Mouse (Mus musculus) spleen, postnatal 14 days (tissue): ENCODE measurements around the gene Pak4.
"Not testable (repeated sequence)": the region's sequence is repeated elsewhere in the genome, so short reads cannot be mapped to it uniquely, and the experiment has no call there.

Source experiments
- DNase-seq, 2 experiments: peaks; one replicate each; pipeline ENCODE4 v3.0.0; 2021 to 2022; ENCODE audit warnings: low spot score in 2 of 2

Gene Pak4

GRCm38 (mm10) chr7:28597642-28598446, at the start of gene Pak4, which contains the start of gene Samd4b:
TSS of gene Pak4 (minus strand) at chr7:28598185.
TSS of gene Samd4b (minus strand) at chr7:28598144.
- DNase-seq = peak; percentile 99 to 100

GRCm38 (mm10) chr7:28647016-28647415, 49.0 kb upstream of the Pak4 start:
- DNase-seq = no peak

- no peak for DNase-seq
Observed at GRCm38 (mm10) chr7:28645947-28646475, 48.0 kb upstream of the Pak4 start.

GRCm38 (mm10) chr7:28645366-28645765, 47.4 kb upstream of the Pak4 start:
- no peak for DNase-seq

- no peak for DNase-seq
Observed at GRCm38 (mm10) chr7:28641546-28641945, 43.6 kb upstream of the Pak4 start.

- no peak for DNase-seq
Observed at GRCm38 (mm10) chr7:28637511-28637910, 39.5 kb upstream of the Pak4 start.

GRCm38 (mm10) chr7:28634128-28634527, 36.1 kb upstream of the Pak4 start:
- DNase-seq = no peak

GRCm38 (mm10) chr7:28631073-28631472, 33.1 kb upstream of the Pak4 start, which contains the start of gene Acp7:
TSS of gene Acp7 (minus strand) at chr7:28631332.
- no peak for DNase-seq

- no peak for DNase-seq
Observed at GRCm38 (mm10) chr7:28624791-28625190, 26.8 kb upstream of the Pak4 start.

- DNase-seq = no peak
Observed at GRCm38 (mm10) chr7:28619098-28619715, 21.2 kb upstream of the Pak4 start.

- no peak for DNase-seq
Observed at GRCm38 (mm10) chr7:28605951-28606350, 8.0 kb upstream of the Pak4 start.

- DNase-seq = not testable (repeated sequence)
Observed at GRCm38 (mm10) chr7:28603788-28604187, 5.8 kb upstream of the Pak4 start.

GRCm38 (mm10) chr7:28603136-28603535, 5.2 kb upstream of the Pak4 start:
- DNase-seq = no peak

GRCm38 (mm10) chr7:28601668-28602067, 3.7 kb upstream of the Pak4 start:
- peak in 1 of 2 experiments; percentile 52 for DNase-seq

- DNase-seq = peak; percentile 39 to 63
Observed at GRCm38 (mm10) chr7:28601029-28601428, 3.0 kb upstream of the Pak4 start.

GRCm38 (mm10) chr7:28598951-28599350, 966 bp upstream of the Pak4 start:
- no peak for DNase-seq

GRCm38 (mm10) chr7:28597277-28597570, 761 bp downstream of the Pak4 start:
- no peak for DNase-seq

- DNase-seq = peak; percentile 32 to 33
Observed at GRCm38 (mm10) chr7:28596436-28597276, 1.3 kb downstream of the Pak4 start.

GRCm38 (mm10) chr7:28595751-28596435, 2.1 kb downstream of the Pak4 start:
- DNase-seq = no peak

GRCm38 (mm10) chr7:28593206-28594111, 4.5 kb downstream of the Pak4 start:
- DNase-seq = peak in 1 of 2 experiments; percentile 36
